Mouse (Mus musculus) neural tube, embryonic 14.5 days (tissue): ENCODE results near the gene Ufd1. TPM values are rescaled to one million over a fixed set of nuclear protein-coding genes. Genes with fewer than 3 reads are reported as not detected.
"Not testable (repeated sequence)": the region's sequence is repeated elsewhere in the genome, so short reads cannot be mapped to it uniquely, and the experiment has no call there.

Experiments
- ATAC-seq: fragments of 200-750 bp; cut with Nextera tagmentation; 2 replicates; pipeline ENCODE4 v1.8.0; 2017; ENCODE audit warnings: low read depth, mild to moderate bottlenecking, moderate TSS enrichment, moderate library complexity
- H3K27ac ChIP-seq: fragments of 300-500 bp; sonication (generic); 2 replicates; pipeline ENCODE4 v1.5.1; 2014; ENCODE audit warnings: low read depth, mild to moderate bottlenecking, control low read depth, low read length, moderate library complexity, mixed read lengths
- H3K27me3 ChIP-seq: fragments of 300-500 bp; sonication (generic); 2 replicates; pipeline ENCODE4 v1.6.1; 2014; ENCODE audit warnings: low read length; ENCODE audit not compliant: control insufficient read depth, insufficient read depth
- H3K36me3 ChIP-seq: fragments of 300-500 bp; sonication (generic); 2 replicates; pipeline ENCODE4 v1.6.1; 2014; ENCODE audit warnings: low read length, mixed read lengths; ENCODE audit not compliant: control insufficient read depth, insufficient read depth
- H3K4me1 ChIP-seq: fragments of 300-500 bp; sonication (generic); 2 replicates; pipeline ENCODE4 v1.6.1; 2014; ENCODE audit warnings: low read length; ENCODE audit not compliant: control insufficient read depth, insufficient read depth
- H3K4me2 ChIP-seq: fragments of 300-500 bp; sonication (generic); 2 replicates; pipeline ENCODE4 v1.6.1; 2014; ENCODE audit warnings: mild to moderate bottlenecking, low read depth, low read length, control low read depth
- H3K4me3 ChIP-seq: fragments of 300-500 bp; sonication (generic); 2 replicates; pipeline ENCODE4 v1.5.1; 2014; ENCODE audit warnings: low read depth, low read length, control low read depth, mixed read lengths
- H3K9ac ChIP-seq: fragments of 300-500 bp; sonication (generic); replicated peaks from 2 replicates; pipeline ENCODE4 v1.6.1; 2014; ENCODE audit warnings: low read depth, mild to moderate bottlenecking, control low read depth, low read length, mixed read lengths
- H3K9me3 ChIP-seq: fragments of 300-500 bp; sonication (generic); 2 replicates; pipeline ENCODE4 v1.6.1; 2016; ENCODE audit warnings: low read length; ENCODE audit not compliant: control insufficient read depth
- WGBS: fragments of 180-500 bp; shearing (Covaris S2); extraction: QIAGEN DNeasy Blood & Tissue Kit; methylation state at CpG from one replicate; pipeline ENCODE4 v1.1.7; 2014; 5-methylcytosine and 5-hydroxymethylcytosine counted together
- polyA plus RNA-seq: library from polyadenylated mRNA; unstranded; fragments of >200 nt; fragmentation: Nextera tagmentation; extraction: Ambion mirVana; gene quantifications from 2 replicates; pipeline ENCODE4 v1.2.1, GENCODE M21; 2014

Gene Ufd1
- polyA plus RNA-seq, 1 experiment from 2014 or later: 115 TPM

DNA sequence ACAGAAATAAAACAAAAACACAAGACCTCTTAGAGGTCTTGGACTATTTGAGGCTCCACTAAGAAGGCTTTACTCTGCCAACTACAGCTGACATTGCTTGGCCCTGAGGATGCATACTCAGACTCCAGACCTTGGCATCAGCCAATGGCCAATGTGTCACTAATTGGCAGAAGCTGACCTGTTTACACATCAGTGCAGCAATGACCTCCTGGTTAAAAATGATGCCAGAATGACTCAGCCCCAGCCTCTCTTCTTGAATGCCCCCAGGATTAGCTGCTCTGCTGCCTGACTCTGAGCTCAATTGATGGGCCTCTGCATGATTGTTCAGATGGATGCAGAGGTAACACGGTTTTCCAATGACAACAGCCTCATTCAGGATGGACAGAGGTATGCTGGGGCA is 48.6 kb downstream of the Ufd1 start:
- H3K4me1 ChIP-seq: no peaks in the 10 kb centered on the region
- no peak overlapping the region for H3K4me3 ChIP-seq
- no peaks in the 10 kb centered on the region for H3K9me3 ChIP-seq
- H3K27ac ChIP-seq: no peak overlapping the region
- H3K4me2 ChIP-seq: no peak overlapping the region
- no peak for ATAC-seq
- H3K36me3 ChIP-seq: no peaks in the 10 kb centered on the region
- 64% methylated on average over 1 of the region's 1 CpGs for WGBS
- no peaks in the 10 kb centered on the region for H3K27me3 ChIP-seq
- no peak overlapping the region for H3K9ac ChIP-seq

- peaks cover 24% of the 10 kb centered on the region for H3K36me3 ChIP-seq
- not testable (repeated sequence) for H3K4me3 ChIP-seq, H3K4me2 ChIP-seq, H3K9me3 ChIP-seq, H3K4me1 ChIP-seq, H3K9ac ChIP-seq, H3K27ac ChIP-seq, H3K27me3 ChIP-seq, ATAC-seq
- 96% methylated on average over 1 of the region's 1 CpGs for WGBS
Measured at GRCm38 (mm10) chr16:18870495-18870894, 58.9 kb downstream of the Ufd1 start.

- Histone ChIP-seq H3K4me3 (peak overlapping the region; percentile 92), H3K9me3 (no peaks in the 10 kb centered on the region), H3K4me1 (peaks cover 12% of the 10 kb centered on the region; the same call in 1 of the 2 replicates), H3K4me2 (peak overlapping the region; percentile 76), H3K36me3 (peaks cover 23% of the 10 kb centered on the region), H3K9ac (peak overlapping the region; percentile 94), H3K27me3 (no peaks in the 10 kb centered on the region), H3K27ac (peak overlapping the region; percentile 94)
- ATAC-seq: no peak
- WGBS: 2% methylated on average over 17 of the region's 17 CpGs
Measured at GRCm38 (mm10) chr16:18876091-18876441, 64.5 kb downstream of the Ufd1 start.

- Histone ChIP-seq H3K27me3 (no peaks in the 10 kb centered on the region), H3K27ac (peak within 1 kb of the TSS; percentile 94), H3K36me3 (peaks cover 19% of the 10 kb centered on the region), H3K4me3 (peak within 1 kb of the TSS; percentile 92), H3K9ac (peak within 1 kb of the TSS; percentile 94), H3K4me2 (peak within 1 kb of the TSS; percentile 76), H3K4me1 (peaks cover 12% of the 10 kb centered on the region; the same call in 1 of the 2 replicates), H3K9me3 (no peaks in the 10 kb centered on the region)
- under 1% methylated on average over 83 of the region's 93 CpGs for WGBS
- ATAC-seq: peak; percentile 91
Measured at GRCm38 (mm10) chr16:18876442-18877308, 65.1 kb downstream of the Ufd1 start, which contains the start of the genes Mrpl40 and Hira. Gene Mrpl40, minus strand, starts transcription at chr16:18876862. Gene Hira, plus strand, starts transcription at chr16:18877037.

DNA sequence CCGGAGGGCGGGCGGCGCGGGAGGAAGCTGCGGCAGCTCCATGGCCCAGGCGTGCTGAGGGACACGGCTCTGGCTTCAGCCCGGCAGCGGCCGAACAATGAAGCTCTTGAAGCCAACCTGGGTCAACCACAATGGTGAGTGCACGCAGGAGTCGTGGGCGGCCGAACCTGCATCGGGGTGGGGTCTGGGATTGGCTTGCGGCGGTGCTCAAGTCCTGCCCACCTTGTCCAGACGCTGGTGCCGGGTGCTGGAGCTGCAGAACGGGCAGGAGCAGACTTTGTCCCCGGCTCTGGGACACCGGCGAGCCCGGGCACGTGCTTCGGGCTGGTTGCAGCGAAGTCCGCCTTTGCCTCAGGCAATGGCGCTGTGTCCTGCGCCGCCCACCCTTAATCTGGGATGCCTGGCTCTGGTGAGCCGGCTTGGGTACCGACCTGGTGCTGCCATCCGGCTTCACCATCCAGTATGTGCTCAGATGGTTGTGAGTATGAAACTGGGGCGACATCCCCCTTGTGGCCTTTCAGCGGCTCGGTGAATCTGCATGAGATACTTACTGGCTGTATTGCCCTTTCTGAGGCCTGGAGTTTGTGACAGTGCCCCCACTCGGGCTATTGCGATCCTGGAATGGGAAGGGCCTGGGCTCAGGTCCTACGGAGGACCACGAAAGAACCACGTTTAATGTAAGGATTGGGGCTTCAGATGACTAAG is 66.0 kb downstream of the Ufd1 start:
- Histone ChIP-seq H3K4me1 (peaks cover 12% of the 10 kb centered on the region; the same call in 1 of the 2 replicates), H3K4me3 (peak overlapping the region; percentile 92), H3K9ac (peak overlapping the region; percentile 94), H3K27ac (peak overlapping the region; percentile 94), H3K27me3 (no peaks in the 10 kb centered on the region), H3K4me2 (peak overlapping the region; percentile 76), H3K9me3 (no peaks in the 10 kb centered on the region), H3K36me3 (peaks cover 10% of the 10 kb centered on the region)
- under 1% methylated on average over 43 of the region's 43 CpGs for whole genome bisulfite sequencing
- ATAC-seq: peak; percentile 36

DNA sequence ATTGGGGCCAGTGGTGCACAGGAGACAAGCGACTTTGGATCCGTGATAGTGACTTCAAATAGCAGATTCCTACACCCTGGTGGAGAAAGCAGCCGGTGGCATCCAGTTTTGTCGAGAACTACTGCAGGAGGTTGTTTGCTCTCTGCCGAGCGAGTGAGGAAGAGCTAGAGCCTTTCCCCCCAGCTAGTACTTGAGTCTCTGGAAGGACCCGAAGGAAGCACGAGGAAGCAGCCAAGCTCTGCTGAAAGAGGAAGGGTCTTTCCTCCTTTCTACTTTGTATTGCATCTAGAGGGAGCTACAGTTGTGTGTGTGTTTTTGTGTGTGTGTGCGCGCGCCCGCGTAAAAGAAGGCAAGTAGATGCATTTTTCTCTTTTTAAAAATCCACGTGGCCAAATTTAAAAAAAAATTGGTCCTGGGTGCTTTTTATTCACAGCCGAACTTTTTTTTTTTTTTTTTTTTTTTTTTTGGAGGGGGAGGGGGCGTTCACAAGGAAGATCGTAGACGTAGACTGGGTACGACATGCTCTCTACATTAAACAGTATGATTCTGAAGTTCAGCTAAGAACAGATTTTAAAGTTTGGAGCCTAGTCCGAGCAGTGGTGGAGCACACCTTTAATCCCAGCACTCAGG is 66.6 kb downstream of the Ufd1 start:
- Histone ChIP-seq H3K27ac (peak overlapping the region; percentile 94), H3K4me1 (peaks cover 12% of the 10 kb centered on the region; the same call in 1 of the 2 replicates), H3K9ac (peak overlapping the region; percentile 94), H3K27me3 (no peaks in the 10 kb centered on the region), H3K9me3 (no peaks in the 10 kb centered on the region), H3K4me3 (peak overlapping the region; percentile 92), H3K36me3 (peaks cover 4% of the 10 kb centered on the region; the same call in 1 of the 2 replicates), H3K4me2 (peak overlapping the region; percentile 76)
- ATAC-seq: no peak; the same call in 1 of the 2 replicates
- 26% methylated on average over 20 of the region's 20 CpGs for WGBS

- no peaks in the 10 kb centered on the region for H3K27me3 ChIP-seq
- no peak overlapping the region for H3K4me2 ChIP-seq
- peaks cover 11% of the 10 kb centered on the region; the same call in 1 of the 2 replicates for H3K4me1 ChIP-seq
- no peak overlapping the region for H3K27ac ChIP-seq
- ATAC-seq: no peak
- H3K4me3 ChIP-seq: no peak overlapping the region
- H3K36me3 ChIP-seq: no peaks in the 10 kb centered on the region; the same call in 1 of the 2 replicates
- H3K9ac ChIP-seq: no peak overlapping the region
- H3K9me3 ChIP-seq: no peaks in the 10 kb centered on the region
Measured at GRCm38 (mm10) chr16:18884044-18884443, 72.5 kb downstream of the Ufd1 start.
